8 mouse cellular contexts compared by ENCODE assay signal in genomic region chrX:100776985-100777654, GRCm38 (mm10). TPM values are rescaled to one million over a fixed set of nuclear protein-coding genes. Genes with fewer than 3 reads are reported as not detected.
DNase-seq lines count a peak whose midpoint lies in the region; ATAC-seq and TF ChIP-seq lines count a peak whose summit lies in the region.

No protein-coding gene starts in this region.

- H3K4me2 ChIP-seq in embryonic facial prominence, embryonic 14.5 days (ENCODE audit: low read depth, low read length): peak overlapping the region; percentile 60
- peak overlapping the region; percentile 68 for H3K4me2 ChIP-seq in heart, embryonic 14.5 days (ENCODE audit: low read length)
- H3K4me2 ChIP-seq in kidney, postnatal 0 days (ENCODE audit: low read length): peak overlapping the region; percentile 59

- peak overlapping the region; percentile 83 for H3K27ac ChIP-seq in embryonic facial prominence, embryonic 14.5 days (replicated peaks; ENCODE audit: low read depth, low read length)
- peak overlapping the region; percentile 67 to 83 for H3K27ac ChIP-seq in heart, embryonic 14.5 days (replicated peaks in 1 of 2; ENCODE audit: control insufficient read depth in 1 of 2, insufficient read depth in 1 of 2, low read depth in 2 of 2, low read length in 2 of 2)
- H3K27ac ChIP-seq in kidney, postnatal 0 days: peak overlapping the region; percentile 84

- peak overlapping the region; percentile 52 for H3K4me3 ChIP-seq in embryonic facial prominence, embryonic 14.5 days (ENCODE audit: low read depth, low read length)
- H3K4me3 ChIP-seq in heart, embryonic 14.5 days (ENCODE audit: control insufficient read depth in 1 of 2, insufficient read depth in 1 of 2, low read depth in 1 of 2, low read length in 2 of 2): peak overlapping the region; percentile 60 to 64
- H3K4me3 ChIP-seq in kidney, postnatal 0 days (replicated peaks; ENCODE audit: low read depth, low read length): peak overlapping the region; percentile 48

- DNase-seq in CD8-positive naive resting alpha-beta T cell, adult 2 months (ENCODE audit: low read depth in 2 of 2, low spot score in 2 of 2): peak; percentile 25 to 42
- DNase-seq in adrenal gland, postnatal 4 days (ENCODE audit: low spot score in 2 of 2): peak; percentile 21 to 22
- DNase-seq in embryonic facial prominence, embryonic 14.5 days (ENCODE audit: low spot score): peak; percentile 92
- peak; percentile 74 for DNase-seq in kidney, postnatal 0 days (ENCODE audit: low spot score)
- DNase-seq in right cerebral cortex, postnatal 14 days: peak; percentile 19
- DNase-seq in urinary bladder, postnatal 25 days (ENCODE audit: low spot score): peak; percentile 50

- H3K9ac ChIP-seq in embryonic facial prominence, embryonic 14.5 days (ENCODE audit: low read depth, low read length): peak overlapping the region; percentile 74
- peak overlapping the region; percentile 74 for H3K9ac ChIP-seq in heart, embryonic 14.5 days (ENCODE audit: low read length)
- peak overlapping the region; percentile 67 for H3K9ac ChIP-seq in kidney, postnatal 0 days (ENCODE audit: low read depth, low read length)

- WGBS in embryonic facial prominence, embryonic 14.5 days: 13% methylated on average over 19 of the region's 49 CpGs
- WGBS in heart, embryonic 14.5 days: 26% methylated on average over 38 of the region's 49 CpGs
- 28% methylated on average over 38 of the region's 49 CpGs for WGBS in kidney, postnatal 0 days

- H3K4me1 ChIP-seq in embryonic facial prominence, embryonic 14.5 days (ENCODE audit: control insufficient read depth, insufficient read depth, low read length): peaks cover 3% of the 10 kb centered on the region; the same call in 1 of the 2 replicates
- H3K4me1 ChIP-seq in heart, embryonic 14.5 days (ENCODE audit: control insufficient read depth in 2 of 2, insufficient read depth in 2 of 2, low read length in 2 of 2): no peaks in the 10 kb centered on the region; a peak in 3 of 4 replicates
- H3K4me1 ChIP-seq in kidney, postnatal 0 days (replicated peaks; ENCODE audit: insufficient read depth, low read length): no peaks in the 10 kb centered on the region

- no peak for TF ChIP-seq CTCF in kidney, postnatal 0 days (IDR thresholded peaks at IDR 0.05; ENCODE audit: low read depth)

- peak; percentile 94 for ATAC-seq in embryonic facial prominence, embryonic 14.5 days (ENCODE audit: low read depth)
- ATAC-seq in heart, embryonic 14.5 days (ENCODE audit: insufficient number of reproducible peaks, insufficient read depth, low FRiP score, low read depth): peak; percentile 84
- ATAC-seq in kidney, postnatal 0 days (replicated peaks; ENCODE audit: low FRiP score, low read depth): peak; percentile 96
- peak; percentile 64 for ATAC-seq in megakaryocyte, adult 5-6 weeks (ENCODE audit: poor library complexity, severe bottlenecking)

- no peaks in the 10 kb centered on the region for H3K27me3 ChIP-seq in embryonic facial prominence, embryonic 14.5 days (replicated peaks; ENCODE audit: control insufficient read depth, insufficient read depth, low read length)
- no peaks in the 10 kb centered on the region for H3K27me3 ChIP-seq in heart, embryonic 14.5 days (ENCODE audit: control insufficient read depth, insufficient read depth, low read length)
- no peaks in the 10 kb centered on the region for H3K27me3 ChIP-seq in kidney, postnatal 0 days (ENCODE audit: insufficient read depth, low read length)

- no peaks in the 10 kb centered on the region for H3K9me3 ChIP-seq in embryonic facial prominence, embryonic 14.5 days (ENCODE audit: control insufficient read depth, low read length)
- H3K9me3 ChIP-seq in heart, embryonic 14.5 days (ENCODE audit: control insufficient read depth, low read length): no peaks in the 10 kb centered on the region
- H3K9me3 ChIP-seq in kidney, postnatal 0 days (replicated peaks; ENCODE audit: low read length): no peaks in the 10 kb centered on the region

- no peaks in the 10 kb centered on the region for H3K36me3 ChIP-seq in embryonic facial prominence, embryonic 14.5 days (ENCODE audit: control insufficient read depth, insufficient read depth, low read length)
- no peaks in the 10 kb centered on the region for H3K36me3 ChIP-seq in heart, embryonic 14.5 days (ENCODE audit: control insufficient read depth, insufficient read depth, low read length)
- H3K36me3 ChIP-seq in kidney, postnatal 0 days (ENCODE audit: insufficient read depth, low read length): no peaks in the 10 kb centered on the region

RNA-seq across cellular contexts. Expression of gene Dlg3, which starts 9.6 kb away (rescaled TPM):
- total RNA-seq in adrenal gland, postnatal 4 days (2021): 10 to 100 TPM; 33.8 to 35.1 TPM
- 4.5 and 6.2 TPM in 2 replicates for polyA plus RNA-seq in embryonic facial prominence, embryonic 14.5 days (2014; fragmentation: Nextera tagmentation; extraction: Ambion mirVana)
- 1.9 and 2.5 TPM in 2 replicates for polyA plus RNA-seq in heart, embryonic 14.5 days (2014; fragmentation: Nextera tagmentation; extraction: Ambion mirVana)
- 1.8 and 1.9 TPM in 2 replicates for polyA plus RNA-seq in kidney, postnatal 0 days (2015; fragmentation: Nextera tagmentation; extraction: Ambion mirVana)
- 1.0 and 2.5 TPM in 2 replicates for total RNA-seq in megakaryocyte, adult 5-6 weeks (2015)
- total RNA-seq in megakaryocyte, adult 5-6 weeks (2017): 1.4 and 2.1 TPM in 2 replicates

RNA-seq across cellular contexts. Expression of gene Gdpd2, which starts 47.4 kb away (rescaled TPM):
- 1 to 10 TPM; 2.8 to 3.1 TPM for total RNA-seq in adrenal gland, postnatal 4 days (2021)
- polyA plus RNA-seq in embryonic facial prominence, embryonic 14.5 days (2014; fragmentation: Nextera tagmentation; extraction: Ambion mirVana): 7.1 and 7.5 TPM in 2 replicates
- polyA plus RNA-seq in heart, embryonic 14.5 days (2014; fragmentation: Nextera tagmentation; extraction: Ambion mirVana): 0.62 and 0.75 TPM in 2 replicates
- polyA plus RNA-seq in kidney, postnatal 0 days (2015; fragmentation: Nextera tagmentation; extraction: Ambion mirVana): 0.94 and 1.3 TPM in 2 replicates
- total RNA-seq in megakaryocyte, adult 5-6 weeks (2015): 1.2 and 4.7 TPM in 2 replicates
- 0.73 and 2.7 TPM in 2 replicates for total RNA-seq in megakaryocyte, adult 5-6 weeks (2017)

Comparison
In these comparisons a context has a peak if more than half of its experiments do, and no peak if none do; other contexts are left out.
1. Peak in every context shown above with its lines: DNase-seq, ATAC-seq, H3K4me3 ChIP-seq and H3K27ac ChIP-seq.
2. DNase-seq: peak in every context shown above with its lines; median percentile 92 in embryonic facial prominence, embryonic 14.5 days; 74 in kidney, postnatal 0 days; 50 in urinary bladder, postnatal 25 days; 34 in CD8-positive naive resting alpha-beta T cell, adult 2 months; 22 in adrenal gland, postnatal 4 days; 19 in right cerebral cortex, postnatal 14 days.